Mouse (Mus musculus) G1E (cell line): Measurements from ENCODE around the gene Tmem176b. TPM values are rescaled to one million over a fixed set of nuclear protein-coding genes. Genes with fewer than 3 reads are reported as not detected.

Source experiments
- ATAC-seq: 2 replicates; pipeline ENCODE4 v1.8.0; 2016; ENCODE audit warnings: mild to moderate bottlenecking; ENCODE audit not compliant: insufficient number of reproducible peaks, poor library complexity, low FRiP score, severe bottlenecking; ENCODE audit errors: extremely low read depth
- DNase-seq: peaks from one replicate; pipeline ENCODE4 v3.0.0; 2012; ENCODE audit warnings: low spot score
- H3K27me3 ChIP-seq: 2 replicates; pipeline ENCODE4 v1.6.1; 2012; ENCODE audit warnings: mild to moderate bottlenecking, low read length, inconsistent platforms; ENCODE audit not compliant: insufficient read depth
- H3K36me3 ChIP-seq: replicated peaks from 2 replicates; pipeline ENCODE3; 2012; ENCODE audit warnings: mild to moderate bottlenecking, inconsistent platforms
- H3K4me1 ChIP-seq: 2 replicates; pipeline ENCODE4 v1.6.1; 2012; ENCODE audit warnings: low read depth, low read length, inconsistent platforms, mixed read lengths; ENCODE audit not compliant: insufficient read depth
- H3K4me3 ChIP-seq: 2 replicates; pipeline ENCODE4 v1.5.1; 2012; ENCODE audit warnings: low read depth, mild to moderate bottlenecking, inconsistent platforms, low read length, moderate library complexity, mixed read lengths
- H3K9me3 ChIP-seq: replicated peaks from 2 replicates; pipeline ENCODE4 v1.6.1; 2012; ENCODE audit warnings: inconsistent platforms
- CTCF ChIP-seq: IDR thresholded peaks from 2 replicates; pipeline ENCODE4 v1.5.1; 2012; ENCODE audit warnings: low read depth, low read length, inconsistent platforms, mixed read lengths
- GATA1 ChIP-seq: IDR thresholded peaks from 2 replicates; pipeline ENCODE4 v1.6.1; 2012; ENCODE audit warnings: borderline replicate concordance, low read length, inconsistent platforms, mixed read lengths
- GATA2 ChIP-seq: IDR thresholded peaks from 2 replicates; pipeline ENCODE4 v1.6.1; 2012; ENCODE audit warnings: low read depth, low read length, inconsistent platforms, borderline replicate concordance
- POLR2AphosphoS5 ChIP-seq: IDR thresholded peaks from 2 replicates; pipeline ENCODE4 v1.6.1; 2012; ENCODE audit warnings: low read depth, low read length, inconsistent platforms; ENCODE audit not compliant: insufficient replicate concordance
- TAL1 ChIP-seq: conservative IDR thresholded peaks from 2 replicates; pipeline ENCODE4 v1.6.1; 2012; ENCODE audit warnings: low read depth, low read length, inconsistent platforms, mixed read lengths
- polyA plus RNA-seq: library from polyadenylated mRNA; stranded (reverse); fragments of >175 nt; gene quantifications from 2 replicates; pipeline ENCODE4 v1.2.3, GENCODE M21; 2012
- total RNA-seq, 2 experiments: library from RNA; stranded (forward) in 1 of 2; stranded (reverse) in 1 of 2; fragments of 200-1000 nt in 1 of 2; fragments of >200 nt in 1 of 2; fragmentation: Nextera tagmentation in 1 of 2; gene quantifications; 2 replicates each; pipeline ENCODE4 v1.2.3; 2014 to 2017

The Tmem176b gene
- total and polyA plus RNA-seq, 3 experiments: not detected

DNA sequence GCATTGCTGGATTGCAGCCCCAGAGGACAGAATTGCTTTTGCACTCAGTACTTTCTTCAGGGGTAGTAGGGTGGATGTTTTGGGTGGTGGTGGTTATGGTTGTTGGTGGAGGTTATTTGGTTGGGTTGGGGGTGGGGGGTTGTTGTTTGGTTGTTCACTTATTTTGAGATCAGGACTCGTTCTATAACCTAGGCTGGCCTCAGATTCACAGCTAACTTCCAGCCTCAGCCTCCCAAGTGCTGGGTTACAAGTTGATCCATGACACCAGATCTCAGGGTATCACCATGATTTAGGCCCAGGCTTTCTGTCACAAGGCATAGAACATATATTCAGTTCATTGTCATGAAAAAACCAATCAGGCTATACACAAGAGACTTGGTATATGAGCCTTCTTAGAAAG is 19.6 kb upstream of the Tmem176b start:
- Histone ChIP-seq H3K4me1 (no peaks in the 10 kb centered on the region), H3K36me3 (no peaks in the 10 kb centered on the region), H3K4me3 (no peak overlapping the region), H3K27me3 (no peaks in the 10 kb centered on the region), H3K9me3 (no peaks in the 10 kb centered on the region)
- DNase-seq (no peak), ATAC-seq (no peak)
- TF ChIP-seq TAL1: no peak
- no peak for TF ChIP-seq GATA2
- TF ChIP-seq CTCF: no peak
- TF ChIP-seq POLR2AphosphoS5: no peak
- TF ChIP-seq GATA1: no peak

- no peaks in the 10 kb centered on the region for H3K4me1 ChIP-seq
- no peak for DNase-seq
- H3K4me3 ChIP-seq: no peak overlapping the region
- H3K9me3 ChIP-seq: no peaks in the 10 kb centered on the region
- TF ChIP-seq TAL1 (no peak), POLR2AphosphoS5 (no peak), GATA2 (no peak), CTCF (no peak; the same call in 1 of the 2 replicates)
- no peaks in the 10 kb centered on the region for H3K27me3 ChIP-seq
- no peaks in the 10 kb centered on the region for H3K36me3 ChIP-seq
- ATAC-seq: no peak
Measured at GRCm38 (mm10) chr6:48860130-48860815, 19.0 kb upstream of the Tmem176b start.

- Histone ChIP-seq H3K27me3 (no peaks in the 10 kb centered on the region), H3K4me1 (no peaks in the 10 kb centered on the region), H3K4me3 (no peak overlapping the region), H3K9me3 (no peaks in the 10 kb centered on the region), H3K36me3 (no peaks in the 10 kb centered on the region)
- TF ChIP-seq CTCF (no peak), TAL1 (no peak), POLR2AphosphoS5 (no peak)
- ATAC-seq (no peak), DNase-seq (no peak)
Measured at GRCm38 (mm10) chr6:48857613-48858302, 16.5 kb upstream of the Tmem176b start.

- H3K4me3 ChIP-seq: no peak overlapping the region
- TF ChIP-seq CTCF: no peak
- no peak for TF ChIP-seq POLR2AphosphoS5
- no peak for TF ChIP-seq GATA1
- no peak for TF ChIP-seq GATA2
- TF ChIP-seq TAL1: no peak
- no peaks in the 10 kb centered on the region for H3K4me1 ChIP-seq
- H3K36me3 ChIP-seq: no peaks in the 10 kb centered on the region
- no peaks in the 10 kb centered on the region for H3K9me3 ChIP-seq
- ATAC-seq: no peak
- no peaks in the 10 kb centered on the region for H3K27me3 ChIP-seq
- no peak for DNase-seq
Measured at GRCm38 (mm10) chr6:48854155-48854554, 12.9 kb upstream of the Tmem176b start.

DNA sequence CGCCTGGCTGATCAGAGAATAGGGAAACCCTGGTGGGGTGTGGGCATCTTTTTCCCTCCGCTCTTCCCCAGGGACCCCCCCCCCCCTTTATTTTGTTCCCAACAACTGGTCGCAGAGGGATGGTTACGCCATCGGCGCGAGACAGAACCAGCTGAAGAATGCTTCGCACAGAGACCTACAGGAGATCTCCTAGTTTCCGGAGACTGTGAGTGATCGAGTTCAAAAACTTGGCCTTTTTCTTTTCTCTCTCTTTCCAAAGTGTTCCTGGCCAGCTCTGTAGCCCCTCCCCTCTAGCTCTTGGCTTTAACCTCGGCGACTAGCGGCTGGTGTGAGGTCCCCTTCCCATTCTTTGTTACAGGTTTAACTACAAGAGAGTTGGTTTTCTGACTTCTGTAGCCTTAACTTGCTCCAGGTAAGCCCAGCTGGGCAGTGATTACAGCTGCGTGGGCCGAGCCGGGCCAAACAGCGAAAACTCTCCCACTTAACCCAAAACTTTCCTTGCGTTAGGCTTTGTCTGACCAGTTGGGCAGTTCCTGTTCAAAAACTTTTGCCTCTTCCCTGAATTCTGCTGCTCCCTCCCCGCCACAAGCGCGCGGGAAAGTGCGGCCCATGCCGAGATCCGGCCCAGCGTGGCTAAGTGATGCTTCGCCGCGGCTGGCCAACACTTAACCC is 10.7 kb upstream of the Tmem176b start:
- no peaks in the 10 kb centered on the region for H3K4me1 ChIP-seq
- ATAC-seq: no peak
- no peaks in the 10 kb centered on the region for H3K9me3 ChIP-seq
- no peak overlapping the region for H3K4me3 ChIP-seq
- H3K27me3 ChIP-seq: no peaks in the 10 kb centered on the region
- DNase-seq: no peak
- TF ChIP-seq POLR2AphosphoS5 (no peak), TAL1 (no peak), CTCF (no peak), GATA2 (no peak), GATA1 (no peak)
- H3K36me3 ChIP-seq: no peaks in the 10 kb centered on the region

DNA sequence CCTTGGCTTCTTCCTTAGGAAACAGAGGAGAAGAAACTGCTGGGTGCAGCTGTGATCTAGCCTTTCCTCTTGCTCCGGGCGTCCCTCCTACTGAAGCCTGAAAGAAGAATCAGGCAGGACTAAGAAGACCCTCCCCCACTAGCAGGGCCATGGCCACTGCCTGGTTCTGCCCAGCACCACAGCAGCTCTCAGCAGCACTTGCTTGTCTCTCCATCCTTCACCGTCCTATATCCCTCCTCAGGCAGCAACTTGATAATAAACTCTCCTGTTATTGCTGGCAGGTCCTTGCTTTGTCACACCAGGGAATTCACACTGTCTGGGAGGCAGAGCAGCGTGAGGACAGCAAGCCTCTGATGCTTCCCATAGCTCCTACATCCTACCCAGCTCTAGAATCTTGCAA is 3.8 kb upstream of the Tmem176b start:
- no peak overlapping the region for H3K4me3 ChIP-seq
- H3K4me1 ChIP-seq: no peaks in the 10 kb centered on the region
- DNase-seq (no peak), ATAC-seq (no peak)
- no peaks in the 10 kb centered on the region for H3K36me3 ChIP-seq
- no peaks in the 10 kb centered on the region for H3K9me3 ChIP-seq
- H3K27me3 ChIP-seq: peaks cover 7% of the 10 kb centered on the region; the same call in 1 of the 2 replicates
- TF ChIP-seq CTCF (no peak), POLR2AphosphoS5 (no peak), TAL1 (no peak), GATA1 (no peak)
